Mouse (Mus musculus) hindbrain, postnatal 0 days (tissue): Measurements from ENCODE around the gene Hmga2. TPM values are rescaled to one million over a fixed set of nuclear protein-coding genes. Genes with fewer than 3 reads are reported as not detected.

Experiments
- ATAC-seq: fragments of 200-750 bp; cut with Nextera tagmentation; 2 replicates; pipeline ENCODE4 v1.8.0; 2017; ENCODE audit warnings: mild to moderate bottlenecking, moderate TSS enrichment, moderate library complexity
- DNase-seq: peaks from one replicate; pipeline ENCODE4 v3.0.0-alpha.2; 2015; ENCODE audit warnings: low spot score
- H3K27ac ChIP-seq: fragments of 300-500 bp; sonication (generic); 2 replicates; pipeline ENCODE4 v1.5.1; 2014; ENCODE audit warnings: mild to moderate bottlenecking
- H3K27me3 ChIP-seq: fragments of 300-500 bp; sonication (generic); 2 replicates; pipeline ENCODE4 v1.6.1; 2014; ENCODE audit warnings: low read length, mixed read lengths; ENCODE audit not compliant: insufficient read depth
- H3K36me3 ChIP-seq: fragments of 300-500 bp; sonication (generic); 2 replicates; pipeline ENCODE4 v1.6.1; 2014; ENCODE audit warnings: low read length, mixed read lengths; ENCODE audit not compliant: insufficient read depth
- H3K4me1 ChIP-seq: fragments of 300-500 bp; sonication (generic); 2 replicates; pipeline ENCODE4 v1.6.1; 2014; ENCODE audit warnings: antibody characterized with exemption, low read length, mixed read lengths; ENCODE audit not compliant: insufficient read depth
- H3K4me2 ChIP-seq: fragments of 300-500 bp; sonication (generic); 2 replicates; pipeline ENCODE4 v1.6.1; 2014; ENCODE audit warnings: low read depth, mild to moderate bottlenecking, low read length, moderate library complexity, mixed read lengths
- H3K4me3 ChIP-seq: fragments of 300-500 bp; sonication (generic); 2 replicates; pipeline ENCODE4 v1.5.1; 2014; ENCODE audit warnings: low read length
- H3K9ac ChIP-seq: fragments of 300-500 bp; sonication (generic); replicated peaks from 2 replicates; pipeline ENCODE4 v1.6.1; 2014; ENCODE audit warnings: mild to moderate bottlenecking, low read length, moderate library complexity, mixed read lengths
- H3K9me3 ChIP-seq: fragments of 300-500 bp; sonication (generic); 2 replicates; pipeline ENCODE4 v1.6.1; 2016; ENCODE audit warnings: low read length, mixed read lengths
- CTCF ChIP-seq: IDR thresholded peaks from 2 replicates; pipeline ENCODE4 v1.5.1; 2016; ENCODE audit warnings: antibody characterized with exemption, control low read depth, low read depth
- WGBS: fragments of 180-500 bp; shearing (Covaris S2); extraction: QIAGEN DNeasy Blood & Tissue Kit; methylation state at CpG from one replicate; pipeline ENCODE4 v1.1.7; 2014; 5-methylcytosine and 5-hydroxymethylcytosine counted together
- microRNA counts: library from miRNA; unstranded; fragments of <30 nt; microRNA quantifications from one replicate; lab custom pipeline; 2015
- microRNA-seq, 2 experiments: library from miRNA; unstranded; fragments of <30 nt; microRNA quantifications; one replicate each; pipeline ENCODE4; 2016
- polyA plus RNA-seq: library from polyadenylated mRNA; unstranded; fragments of >200 nt; fragmentation: Nextera tagmentation; extraction: Ambion mirVana; gene quantifications from 2 replicates; pipeline ENCODE4 v1.2.1, GENCODE M21; 2015
- total RNA-seq: library from RNA; depleted of rRNA; stranded (reverse); fragments of >200 nt; gene quantifications from 2 replicates; pipeline ENCODE4 v1.2.3, GENCODE M21; 2014; rRNA removed

Hmga2 gene
- total and polyA plus RNA-seq, 2 experiments from 2014 or later: 0.98 to 1.2 TPM

- TF ChIP-seq CTCF: no peak
- Histone ChIP-seq H3K9me3 (no peaks in the 10 kb centered on the region), H3K27ac (no peak overlapping the region), H3K4me1 (no peaks in the 10 kb centered on the region), H3K9ac (no peak overlapping the region), H3K36me3 (no peaks in the 10 kb centered on the region), H3K4me2 (no peak overlapping the region), H3K4me3 (no peak overlapping the region), H3K27me3 (no peaks in the 10 kb centered on the region)
- ATAC-seq: no peak
- WGBS: 93% methylated on average over 14 of the region's 14 CpGs
- no peak for DNase-seq
Observed at GRCm38 (mm10) chr10:120327946-120328345, 148.3 kb downstream of the Hmga2 start.

GRCm38 (mm10) chr10:120323584-120324203 is 152.6 kb downstream of the Hmga2 start:
- Histone ChIP-seq H3K9ac (no peak overlapping the region), H3K9me3 (no peaks in the 10 kb centered on the region), H3K27me3 (no peaks in the 10 kb centered on the region), H3K4me2 (no peak overlapping the region), H3K36me3 (no peaks in the 10 kb centered on the region), H3K4me3 (no peak overlapping the region), H3K27ac (no peak overlapping the region), H3K4me1 (no peaks in the 10 kb centered on the region)
- TF ChIP-seq CTCF: no peak
- 92% methylated on average over 11 of the region's 11 CpGs for WGBS
- no peak for ATAC-seq
- no peak for DNase-seq

GRCm38 (mm10) chr10:120322815-120323214 is 153.5 kb downstream of the Hmga2 start:
- Histone ChIP-seq H3K9me3 (no peaks in the 10 kb centered on the region), H3K4me3 (no peak overlapping the region), H3K27ac (no peak overlapping the region), H3K27me3 (no peaks in the 10 kb centered on the region), H3K9ac (no peak overlapping the region), H3K4me2 (no peak overlapping the region), H3K4me1 (no peaks in the 10 kb centered on the region), H3K36me3 (no peaks in the 10 kb centered on the region)
- DNase-seq: no peak
- no peak for TF ChIP-seq CTCF
- no peak for ATAC-seq
- 91% methylated on average over 8 of the region's 8 CpGs for WGBS

GRCm38 (mm10) chr10:120319614-120320013 is 156.7 kb downstream of the Hmga2 start:
- Histone ChIP-seq H3K27me3 (no peaks in the 10 kb centered on the region), H3K9me3 (no peaks in the 10 kb centered on the region), H3K9ac (no peak overlapping the region), H3K27ac (no peak overlapping the region), H3K4me3 (no peak overlapping the region), H3K4me2 (no peak overlapping the region), H3K4me1 (no peaks in the 10 kb centered on the region), H3K36me3 (no peaks in the 10 kb centered on the region)
- peak; percentile 14; the same call in 1 of the 2 replicates for TF ChIP-seq CTCF
- DNase-seq (no peak), ATAC-seq (no peak)
- 92% methylated on average over 12 of the region's 12 CpGs for WGBS

MicroRNAs within 50 kb of the gene (microRNA counts, 519-probe panel; counts per million panel counts)
- microRNA mmu-miR-763 (lab: Ali Mortazavi, UCI): not detected

Small RNA genes lying within 50 kb of the gene (microRNA-seq; reads per million reads assigned to microRNA genes)
- gene Mir763: 0 to 0.36 reads per million in 2 experiments

Other genes with a start within 250 kb of the Hmga2 start
- gene Llph, start 249.4 kb downstream of the Hmga2 start, total RNA-seq: 3.8 and 4.1 TPM in 2 replicates
- gene Llph, start 249.4 kb downstream of the Hmga2 start, polyA plus RNA-seq: 37.0 and 43.3 TPM in 2 replicates